Mouse (Mus musculus) erythroid progenitor cell, adult 5-6 weeks (primary cell): ENCODE results near the gene Tmem170b. TPM values are rescaled to one million over a fixed set of nuclear protein-coding genes. Genes with fewer than 3 reads are reported as not detected.

Source experiments
- ATAC-seq: replicated peaks from 2 replicates; pipeline ENCODE4 v1.8.0; 2016; ENCODE audit warnings: moderate number of reproducible peaks, mild to moderate bottlenecking, moderate TSS enrichment, inconsistent platforms; ENCODE audit not compliant: poor library complexity, low FRiP score, severe bottlenecking
- total RNA-seq, 2 experiments: library from RNA; stranded (forward) in 1 of 2; stranded (reverse) in 1 of 2; fragments of 150-400 nt in 1 of 2; fragments of 186-747, 209-891 nt in 1 of 2; gene quantifications; 2 replicates each; pipeline versions ENCODE4 v1.2.3 to v1.2.4; 2015 to 2017; ENCODE audit warnings: low replicate concordance in 2 of 2

Gene Tmem170b
- total RNA-seq (2015; ENCODE audit: low replicate concordance) (9.4 and 10.5 TPM in 2 replicates), total RNA-seq (2017; ENCODE audit: low replicate concordance) (7.4 and 7.6 TPM in 2 replicates)

GRCm38 (mm10) chr13:41605099-41606010 is at the start of gene Tmem170b:
Gene Tmem170b, plus strand, starts transcription at chr13:41605907.
- peak; percentile 97 for ATAC-seq

GRCm38 (mm10) chr13:41561024-41561423 is 44.7 kb upstream of the Tmem170b start:
- ATAC-seq: no peak

- ATAC-seq: no peak
Measured at GRCm38 (mm10) chr13:41568421-41568820, 37.3 kb upstream of the Tmem170b start.

GRCm38 (mm10) chr13:41568926-41569325 is 36.8 kb upstream of the Tmem170b start:
- no peak for ATAC-seq

GRCm38 (mm10) chr13:41569776-41570175 is 35.9 kb upstream of the Tmem170b start:
- ATAC-seq: no peak

GRCm38 (mm10) chr13:41571368-41572350 is 34.0 kb upstream of the Tmem170b start:
- no peak for ATAC-seq

- ATAC-seq: no peak
Measured at GRCm38 (mm10) chr13:41572351-41572735, 33.4 kb upstream of the Tmem170b start.

- ATAC-seq: no peak
Measured at GRCm38 (mm10) chr13:41573126-41573846, 32.4 kb upstream of the Tmem170b start.

GRCm38 (mm10) chr13:41581058-41581457 is 24.6 kb upstream of the Tmem170b start:
- no peak for ATAC-seq

GRCm38 (mm10) chr13:41583666-41584357 is 21.9 kb upstream of the Tmem170b start:
- ATAC-seq: 0 out of 2 replicates have a peak, but pooled peaks have one; percentile 25

- ATAC-seq: no peak
Measured at GRCm38 (mm10) chr13:41584358-41584680, 21.4 kb upstream of the Tmem170b start.

- ATAC-seq: no peak
Measured at GRCm38 (mm10) chr13:41584896-41585295, 20.8 kb upstream of the Tmem170b start.

GRCm38 (mm10) chr13:41596678-41597077 is 9.0 kb upstream of the Tmem170b start:
- ATAC-seq: no peak

GRCm38 (mm10) chr13:41599977-41600376 is 5.7 kb upstream of the Tmem170b start:
- ATAC-seq: no peak

- ATAC-seq: no peak
Measured at GRCm38 (mm10) chr13:41601056-41601455, 4.7 kb upstream of the Tmem170b start.

GRCm38 (mm10) chr13:41603921-41604466 is 1.7 kb upstream of the Tmem170b start:
- ATAC-seq: no peak

GRCm38 (mm10) chr13:41606081-41607000 is 634 bp downstream of the Tmem170b start:
- no peak for ATAC-seq

- no peak for ATAC-seq
Measured at GRCm38 (mm10) chr13:41607589-41607988, 1.9 kb downstream of the Tmem170b start.
